Mouse (Mus musculus) limb, embryonic 10.5 days (tissue): ENCODE results near the gene Sema4g. TPM values are rescaled to one million over a fixed set of nuclear protein-coding genes. Genes with fewer than 3 reads are reported as not detected.
"Not testable (repeated sequence)": the region's sequence is repeated elsewhere in the genome, so short reads cannot be mapped to it uniquely, and the experiment has no call there.

Experiments used
- DNase-seq: peaks from one replicate; pipeline ENCODE4 v3.0.0-alpha.2; 2017; ENCODE audit warnings: low spot score
- H3K27ac ChIP-seq: fragments of 300-500 bp; sonication (generic); 2 replicates; pipeline ENCODE4 v1.5.1; 2016; ENCODE audit warnings: mild to moderate bottlenecking
- H3K27me3 ChIP-seq: fragments of 300-500 bp; sonication (generic); 2 replicates; pipeline ENCODE4 v1.6.1; 2016; ENCODE audit warnings: low read depth, mild to moderate bottlenecking; ENCODE audit not compliant: poor library complexity, severe bottlenecking
- H3K36me3 ChIP-seq: fragments of 300-500 bp; sonication (generic); 2 replicates; pipeline ENCODE4 v1.6.1; 2016; ENCODE audit warnings: mild to moderate bottlenecking, moderate library complexity
- H3K4me1 ChIP-seq: fragments of 300-500 bp; sonication (generic); 2 replicates; pipeline ENCODE4 v1.6.1; 2016
- H3K4me3 ChIP-seq: fragments of 300-500 bp; sonication (generic); 2 replicates; pipeline ENCODE4 v1.5.1; 2016; ENCODE audit warnings: mild to moderate bottlenecking, moderate library complexity
- H3K9me3 ChIP-seq: fragments of 300-500 bp; sonication (generic); replicated peaks from 2 replicates; pipeline ENCODE4 v1.6.1; 2016; ENCODE audit warnings: mild to moderate bottlenecking
- WGBS: fragments of 180-500 bp; shearing (Covaris S2); methylation state at CpG from one replicate; pipeline ENCODE4 v1.1.7; 2016; 5-methylcytosine and 5-hydroxymethylcytosine counted together
- polyA plus RNA-seq: library from polyadenylated mRNA; unstranded; fragments of >200 nt; fragmentation: Nextera tagmentation; extraction: Ambion mirVana; gene quantifications from 2 replicates; pipeline ENCODE4 v1.2.1, GENCODE M21; 2016

Gene Sema4g
- polyA plus RNA-seq, 1 experiment from 2014 or later = 5.4 TPM

GRCm38 (mm10) chr19:45031780-45032179, 42.9 kb downstream of the Sema4g start:
- no peak overlapping the region for H3K27ac ChIP-seq

GRCm38 (mm10) chr19:45032570-45033332, 43.9 kb downstream of the Sema4g start:
- 57% methylated on average over 17 of the region's 17 CpGs for WGBS
- Histone ChIP-seq H3K4me1 (peaks cover 71% of the 10 kb centered on the region), H3K27me3 (peaks cover 16% of the 10 kb centered on the region; the same call in 1 of the 2 replicates), H3K9me3 (no peaks in the 10 kb centered on the region), H3K36me3 (peaks cover 14% of the 10 kb centered on the region), H3K4me3 (no peak overlapping the region), H3K27ac (no peak overlapping the region)
- no peak for DNase-seq

More at GRCm38 (mm10) chr19:45031780-45032179, 42.9 kb downstream of the Sema4g start:
- H3K4me1 ChIP-seq = peaks cover 72% of the 10 kb centered on the region
- WGBS = 27% methylated on average over 4 of the region's 4 CpGs
- peaks cover 23% of the 10 kb centered on the region for H3K36me3 ChIP-seq
- peak; percentile 82 for DNase-seq
- H3K4me3 ChIP-seq = no peak overlapping the region
- peaks cover 10% of the 10 kb centered on the region; the same call in 1 of the 2 replicates for H3K27me3 ChIP-seq
- H3K9me3 ChIP-seq = no peaks in the 10 kb centered on the region

DNA sequence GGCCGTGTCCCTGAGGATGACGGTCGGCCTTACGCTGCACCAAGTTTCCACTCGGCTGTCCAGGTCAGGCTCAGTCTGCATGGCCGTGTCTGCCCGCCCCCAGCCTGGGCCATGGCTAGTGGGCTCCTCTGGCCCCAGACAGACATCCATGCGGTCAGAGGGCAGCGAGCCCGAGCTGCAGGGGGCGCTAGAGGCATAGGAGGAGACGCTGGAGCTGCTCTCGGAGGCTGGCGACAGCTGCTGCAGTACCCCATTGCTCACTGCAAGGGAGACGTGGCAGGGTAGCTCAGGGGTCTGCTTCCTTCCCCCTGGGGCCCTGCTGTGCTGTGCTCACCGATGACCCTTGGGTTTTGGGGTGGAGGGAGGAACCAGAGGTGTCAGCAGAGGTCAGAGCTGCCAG, 48.0 kb downstream of the Sema4g start:
- 29% methylated on average over 16 of the region's 16 CpGs for WGBS
- no peak overlapping the region for H3K4me3 ChIP-seq
- H3K4me1 ChIP-seq = peaks cover 44% of the 10 kb centered on the region
- no peaks in the 10 kb centered on the region for H3K36me3 ChIP-seq
- 0 out of 2 replicates have a peak overlapping the region, but pooled peaks have one; percentile 44 for H3K27ac ChIP-seq
- DNase-seq = no peak
- peaks cover 50% of the 10 kb centered on the region for H3K27me3 ChIP-seq
- no peaks in the 10 kb centered on the region for H3K9me3 ChIP-seq

DNA sequence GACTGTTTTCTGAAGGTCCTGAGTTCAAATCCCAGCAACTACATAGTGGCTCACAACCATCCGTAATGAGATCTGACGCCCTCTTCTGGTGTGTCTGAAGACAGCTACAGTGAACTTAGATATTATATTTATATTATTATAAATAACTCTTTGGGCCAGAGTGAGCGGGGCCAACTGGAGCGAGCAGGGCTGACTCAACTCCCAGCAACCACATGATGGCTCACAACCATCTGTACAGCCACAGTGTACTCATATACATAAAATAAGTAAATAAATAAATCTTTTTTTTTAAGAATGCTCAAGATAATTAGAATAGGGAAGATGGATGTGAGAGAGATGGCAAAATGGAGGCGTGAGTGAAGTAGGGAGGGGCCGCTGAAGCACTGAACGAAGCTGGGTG, 49.3 kb downstream of the Sema4g start:
- Histone ChIP-seq H3K4me1 (peaks cover 36% of the 10 kb centered on the region), H3K27me3 (peaks cover 63% of the 10 kb centered on the region)
- 95% methylated on average over 7 of the region's 7 CpGs for WGBS
- H3K9me3 ChIP-seq, H3K36me3 ChIP-seq, H3K4me3 ChIP-seq, H3K27ac ChIP-seq, DNase-seq: not testable (repeated sequence)

DNA sequence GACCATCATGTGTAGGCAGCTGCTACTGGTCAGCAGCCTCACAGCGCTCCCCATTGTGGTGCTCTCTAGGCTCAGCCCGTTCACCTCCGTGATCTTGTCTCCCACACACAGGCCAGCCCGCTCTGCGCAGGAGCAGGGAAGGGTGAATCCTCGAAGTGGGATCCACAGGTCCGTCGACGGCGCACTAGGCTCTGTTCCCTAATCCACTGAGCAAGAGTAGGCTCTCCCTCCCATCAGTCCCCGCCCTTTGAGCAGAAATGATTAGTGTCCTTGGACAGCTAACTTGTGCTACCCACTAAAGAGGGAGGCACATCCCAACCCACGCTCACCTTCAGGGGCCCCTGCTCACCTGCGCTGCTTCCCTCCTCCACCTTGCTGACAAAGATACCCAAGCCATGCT, 51.3 kb downstream of the Sema4g start:
- Histone ChIP-seq H3K27ac (peak overlapping the region; percentile 19; the same call in 1 of the 2 replicates), H3K36me3 (no peaks in the 10 kb centered on the region), H3K9me3 (no peaks in the 10 kb centered on the region), H3K27me3 (peaks cover 83% of the 10 kb centered on the region), H3K4me3 (no peak overlapping the region), H3K4me1 (peaks cover 20% of the 10 kb centered on the region)
- no peak for DNase-seq
- 48% methylated on average over 13 of the region's 13 CpGs for WGBS

- H3K4me1 ChIP-seq = peaks cover 35% of the 10 kb centered on the region
- WGBS = 68% methylated on average over 11 of the region's 11 CpGs
- no peaks in the 10 kb centered on the region for H3K36me3 ChIP-seq
- no peak overlapping the region for H3K4me3 ChIP-seq
- peaks cover 86% of the 10 kb centered on the region for H3K27me3 ChIP-seq
- H3K9me3 ChIP-seq = no peaks in the 10 kb centered on the region
- no peak for DNase-seq
- H3K27ac ChIP-seq = no peak overlapping the region
Observed at GRCm38 (mm10) chr19:45044389-45044927, 55.6 kb downstream of the Sema4g start.

- WGBS = 38% methylated on average over 15 of the region's 15 CpGs
- Histone ChIP-seq H3K27me3 (peaks cover 86% of the 10 kb centered on the region), H3K4me1 (peaks cover 35% of the 10 kb centered on the region), H3K4me3 (no peak overlapping the region), H3K27ac (no peak overlapping the region), H3K36me3 (no peaks in the 10 kb centered on the region), H3K9me3 (no peaks in the 10 kb centered on the region)
- no peak for DNase-seq
Observed at GRCm38 (mm10) chr19:45045236-45045635, 56.3 kb downstream of the Sema4g start.

DNA sequence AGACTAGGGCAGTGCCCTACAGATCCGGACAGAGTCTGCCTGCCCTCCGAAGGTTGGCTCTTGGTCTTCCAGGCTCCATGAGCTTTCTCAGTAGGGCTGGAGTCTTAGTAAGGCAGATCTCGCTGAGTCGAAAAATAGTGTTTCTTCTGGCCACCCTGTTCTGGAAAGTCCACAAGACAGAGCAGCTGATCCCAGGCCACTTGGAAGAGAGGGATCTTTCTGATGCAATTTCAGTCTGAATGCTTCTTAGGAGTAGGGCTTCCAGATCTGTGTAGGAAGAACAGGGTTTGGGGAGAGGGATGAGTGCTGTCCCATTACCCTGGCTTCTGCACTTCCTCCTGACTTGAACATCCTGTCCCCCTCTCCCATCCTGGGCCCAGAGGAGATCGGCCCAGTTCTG, 56.8 kb downstream of the Sema4g start, which contains the start of gene Pdzd7:
Pdzd7 (minus strand) TSS at position 67 of the 400 bp plus-strand sequence.
- H3K9me3 ChIP-seq = no peaks in the 10 kb centered on the region
- H3K4me1 ChIP-seq = peaks cover 35% of the 10 kb centered on the region
- H3K36me3 ChIP-seq = no peaks in the 10 kb centered on the region
- H3K4me3 ChIP-seq = peak within 1 kb of the TSS; percentile 55
- no peak for DNase-seq
- H3K27ac ChIP-seq = no peak within 1 kb of the TSS
- H3K27me3 ChIP-seq = peaks cover 86% of the 10 kb centered on the region
- 76% methylated on average over 5 of the region's 5 CpGs for WGBS

DNA sequence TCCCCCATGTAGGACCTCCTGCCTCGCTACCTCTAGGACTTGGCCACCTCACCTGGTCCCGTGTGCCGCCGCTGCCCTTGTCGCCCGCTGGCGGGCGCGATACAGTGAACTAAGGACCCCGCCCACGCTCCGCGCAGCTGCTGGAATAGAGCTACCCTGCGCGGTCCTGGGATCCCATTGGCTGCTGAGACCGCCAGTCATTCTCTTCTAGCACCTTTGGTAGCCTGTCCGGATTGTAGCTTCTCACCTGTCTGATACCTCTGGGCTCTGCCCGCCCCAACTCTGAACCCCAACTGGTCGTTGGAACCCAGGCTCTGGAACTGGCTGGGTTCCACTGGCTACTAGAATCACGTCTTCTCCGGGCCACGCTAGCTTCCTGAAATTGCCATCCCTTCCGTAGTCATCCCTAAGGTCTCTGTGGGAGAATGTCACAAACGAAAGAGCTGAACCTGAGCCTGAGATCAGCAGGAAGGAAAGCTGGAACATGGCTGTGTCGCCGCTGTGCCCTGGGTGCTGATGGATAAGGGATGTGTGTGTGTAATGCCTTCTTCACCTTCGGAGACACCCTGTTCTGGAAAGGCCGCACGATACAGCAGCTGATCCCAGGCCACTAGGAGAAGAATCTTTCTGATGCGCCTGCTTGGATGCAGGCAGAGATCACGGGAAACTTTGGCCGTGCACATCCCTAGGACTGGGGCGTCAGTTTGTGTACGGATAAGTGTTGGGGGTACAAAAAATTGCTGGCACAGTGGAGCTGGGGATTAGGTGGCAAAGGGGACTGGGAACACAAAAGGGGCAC, 57.8 kb downstream of the Sema4g start:
- Histone ChIP-seq H3K4me3 (peak overlapping the region; percentile 55), H3K9me3 (no peaks in the 10 kb centered on the region), H3K27me3 (peaks cover 77% of the 10 kb centered on the region), H3K4me1 (peaks cover 31% of the 10 kb centered on the region), H3K36me3 (no peaks in the 10 kb centered on the region), H3K27ac (peak overlapping the region; percentile 74; the same call in 1 of the 2 replicates)
- DNase-seq = peak; percentile 71
- WGBS = 2% methylated on average over 34 of the region's 34 CpGs

DNA sequence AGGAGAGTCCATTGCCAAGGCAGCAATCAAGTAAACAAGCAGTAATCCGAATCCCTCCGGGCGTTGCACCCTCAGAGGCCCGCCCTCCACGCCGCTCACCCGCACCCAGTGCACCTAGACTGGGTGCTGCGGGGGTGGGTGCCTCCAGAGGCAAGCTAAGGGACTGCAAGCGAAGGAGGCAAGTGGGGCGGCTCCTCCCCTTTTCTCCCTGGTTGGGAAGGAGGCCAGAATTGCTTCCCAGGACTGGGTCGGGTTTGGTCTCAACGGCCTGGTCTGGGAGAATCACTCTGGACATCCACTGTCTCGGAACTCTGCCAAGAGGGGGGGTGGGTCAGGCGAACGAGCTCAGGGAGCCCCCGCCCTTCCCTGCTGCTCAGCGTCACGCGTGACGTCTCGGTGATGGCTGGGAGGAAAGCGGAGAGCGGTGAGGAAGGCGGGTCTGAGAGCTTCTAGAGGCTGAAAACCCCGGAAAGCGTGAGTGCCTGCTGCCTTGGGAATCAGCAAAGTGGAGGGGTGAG, 58.6 kb downstream of the Sema4g start, which contains the start of gene Sfxn3:
Sfxn3 (plus strand) TSS at position 87 of the 518 bp plus-strand sequence.
- WGBS = 1% methylated on average over 26 of the region's 26 CpGs
- Histone ChIP-seq H3K4me3 (peak within 1 kb of the TSS; percentile 55), H3K4me1 (peaks cover 31% of the 10 kb centered on the region), H3K9me3 (no peaks in the 10 kb centered on the region), H3K27me3 (peaks cover 70% of the 10 kb centered on the region), H3K27ac (peak within 1 kb of the TSS; percentile 74), H3K36me3 (peaks cover 6% of the 10 kb centered on the region; the same call in 1 of the 2 replicates)
- peak; percentile 83 for DNase-seq

- H3K36me3 ChIP-seq = peaks cover 10% of the 10 kb centered on the region; the same call in 1 of the 2 replicates
- 71% methylated on average over 11 of the region's 11 CpGs for WGBS
- peaks cover 64% of the 10 kb centered on the region for H3K27me3 ChIP-seq
- H3K4me1 ChIP-seq = peaks cover 31% of the 10 kb centered on the region
- H3K27ac ChIP-seq = peak overlapping the region; percentile 74
- H3K4me3 ChIP-seq = peak overlapping the region; percentile 55
- DNase-seq = no peak
- H3K9me3 ChIP-seq = no peaks in the 10 kb centered on the region
Observed at GRCm38 (mm10) chr19:45047935-45048643, 59.2 kb downstream of the Sema4g start.
